Mouse (Mus musculus): ENCODE measurements at regions not wholly inside any gene's neighbourhood (a gene's known extent, or its start where the extent isn't known, plus 50 kb on each side); places are given as distances from the start of the nearest gene placed in this dataset.

DNA sequence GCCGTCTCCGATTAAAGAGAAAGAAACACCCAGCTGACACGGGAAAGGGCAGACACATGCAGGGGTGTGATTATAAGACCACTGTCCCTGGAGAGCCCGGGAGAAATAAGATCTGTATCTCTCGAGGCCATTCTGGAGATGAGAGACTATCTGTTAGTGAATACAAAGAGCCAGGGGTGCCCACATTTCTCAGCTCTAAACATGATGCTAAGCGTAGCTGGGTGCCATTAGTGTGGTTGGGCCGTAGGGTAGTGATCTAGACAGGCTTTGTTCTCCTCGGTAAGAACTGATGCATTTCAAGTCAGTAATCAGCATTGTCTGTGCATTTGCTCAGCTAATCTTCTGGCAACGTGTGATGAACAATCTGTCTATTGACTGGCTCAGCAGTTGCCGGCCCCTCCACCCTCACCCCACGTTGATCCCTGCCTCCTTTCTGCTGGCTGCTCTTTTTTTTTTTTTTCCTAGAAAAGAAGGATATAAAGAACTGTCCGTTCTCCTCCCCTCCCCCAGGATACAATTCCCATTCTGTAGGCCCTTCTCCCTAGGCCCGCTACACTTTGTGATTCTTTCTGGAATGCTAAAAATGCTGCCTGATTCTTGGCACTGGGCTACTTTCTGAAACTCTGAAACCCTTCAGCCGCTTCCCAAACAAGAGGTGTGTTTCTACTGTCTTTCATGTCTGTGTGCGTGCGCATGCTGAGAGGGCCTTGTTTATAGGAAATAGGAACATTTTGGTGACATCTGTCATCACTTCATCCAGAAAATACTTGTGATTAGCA is 492.8 kb upstream of the Cited2 start:
- TF ChIP-seq CTCF (IDR thresholded peaks at IDR 0.05; ENCODE audit: low read depth) (no peak), EP300 (IDR thresholded peaks at IDR 0.05; ENCODE audit: low read depth) (no peak)

Data from liver, embryonic 14.5 days (tissue).